Mouse (Mus musculus) hindbrain, embryonic 13.5 days (tissue): ENCODE measurements at regions not wholly inside any gene's neighbourhood (a gene's known extent, or its start where the extent isn't known, plus 50 kb on each side); places are given as distances from the start of the nearest gene placed in this dataset.

Source experiments
- ATAC-seq: fragments of 200-750 bp; cut with Nextera tagmentation; 2 replicates; pipeline ENCODE4 v1.8.0; 2017; ENCODE audit warnings: moderate TSS enrichment; ENCODE audit not compliant: low FRiP score
- H3K27ac ChIP-seq: fragments of 300-500 bp; sonication (generic); 2 replicates; pipeline ENCODE4 v1.5.1; 2015; ENCODE audit warnings: inconsistent platforms, mild to moderate bottlenecking, moderate library complexity
- H3K27me3 ChIP-seq: fragments of 300-500 bp; sonication (generic); 2 replicates; pipeline ENCODE4 v1.6.1; 2015; ENCODE audit warnings: mild to moderate bottlenecking, inconsistent platforms
- H3K36me3 ChIP-seq: fragments of 300-500 bp; sonication (generic); 2 replicates; pipeline ENCODE4 v1.6.1; 2015; ENCODE audit warnings: mild to moderate bottlenecking, inconsistent platforms
- H3K4me1 ChIP-seq: fragments of 300-500 bp; sonication (generic); replicated peaks from 2 replicates; pipeline ENCODE4 v1.6.1; 2015; ENCODE audit warnings: inconsistent platforms
- H3K4me2 ChIP-seq: fragments of 300-500 bp; sonication (generic); 2 replicates; pipeline ENCODE4 v1.6.1; 2015; ENCODE audit warnings: inconsistent platforms, mild to moderate bottlenecking, moderate library complexity
- H3K4me3 ChIP-seq: fragments of 300-500 bp; sonication (generic); 2 replicates; pipeline ENCODE4 v1.5.1; 2015; ENCODE audit warnings: mild to moderate bottlenecking, inconsistent platforms
- H3K9ac ChIP-seq: fragments of 300-500 bp; sonication (generic); 2 replicates; pipeline ENCODE4 v1.6.1; 2015; ENCODE audit warnings: mild to moderate bottlenecking, inconsistent platforms
- H3K9me3 ChIP-seq: fragments of 300-500 bp; sonication (generic); 2 replicates; pipeline ENCODE4 v1.6.1; 2016; ENCODE audit warnings: inconsistent platforms
- WGBS: fragments of 180-500 bp; shearing (Covaris S2); methylation state at CpG from one replicate; pipeline ENCODE4 v1.1.7; 2015; 5-methylcytosine and 5-hydroxymethylcytosine counted together

GRCm38 (mm10) chr16:47354279-47354678 lies 856.0 kb upstream of the Nectin3 start:
- peak; percentile 57; the same call in 1 of the 2 replicates for ATAC-seq
- WGBS: 54% methylated on average over 1 of the region's 1 CpGs
- no peaks in the 10 kb centered on the region for H3K27me3 ChIP-seq
- H3K4me2 ChIP-seq: no peak overlapping the region
- no peaks in the 10 kb centered on the region for H3K36me3 ChIP-seq
- no peak overlapping the region for H3K9ac ChIP-seq
- H3K4me3 ChIP-seq: no peak overlapping the region
- H3K4me1 ChIP-seq: no peaks in the 10 kb centered on the region
- H3K9me3 ChIP-seq: no peaks in the 10 kb centered on the region
- no peak overlapping the region for H3K27ac ChIP-seq

GRCm38 (mm10) chr16:47394398-47394797 lies 889.1 kb upstream of the Dppa4 start:
- H3K9me3 ChIP-seq: no peaks in the 10 kb centered on the region
- no peaks in the 10 kb centered on the region for H3K27me3 ChIP-seq
- no peak overlapping the region for H3K27ac ChIP-seq
- 73% methylated on average over 1 of the region's 1 CpGs for WGBS
- no peak overlapping the region for H3K4me3 ChIP-seq
- H3K4me1 ChIP-seq: no peaks in the 10 kb centered on the region
- no peak overlapping the region for H3K9ac ChIP-seq
- H3K36me3 ChIP-seq: no peaks in the 10 kb centered on the region
- no peak overlapping the region for H3K4me2 ChIP-seq
- ATAC-seq: no peak

- Histone ChIP-seq H3K27me3 (no peaks in the 10 kb centered on the region), H3K9me3 (no peaks in the 10 kb centered on the region), H3K27ac (no peak overlapping the region), H3K4me3 (no peak overlapping the region), H3K36me3 (no peaks in the 10 kb centered on the region), H3K4me1 (no peaks in the 10 kb centered on the region), H3K4me2 (no peak overlapping the region), H3K9ac (no peak overlapping the region)
- no peak for ATAC-seq
- WGBS: 88% methylated on average over 3 of the region's 3 CpGs
These were observed 876.5 kb upstream of the Dppa4 start for GRCm38 (mm10) chr16:47407067-47407466.

- Histone ChIP-seq H3K4me2 (no peak overlapping the region), H3K4me3 (no peak overlapping the region), H3K9ac (no peak overlapping the region), H3K27me3 (no peaks in the 10 kb centered on the region), H3K27ac (no peak overlapping the region), H3K36me3 (no peaks in the 10 kb centered on the region), H3K9me3 (no peaks in the 10 kb centered on the region), H3K4me1 (no peaks in the 10 kb centered on the region)
- WGBS: 70% methylated on average over 3 of the region's 3 CpGs
- ATAC-seq: no peak
These were observed 864.8 kb upstream of the Dppa4 start for GRCm38 (mm10) chr16:47418680-47419252.

GRCm38 (mm10) chr16:47445083-47445482 lies 838.5 kb upstream of the Dppa4 start:
- 91% methylated on average over 2 of the region's 2 CpGs for WGBS
- no peaks in the 10 kb centered on the region for H3K9me3 ChIP-seq
- ATAC-seq: no peak
- no peak overlapping the region for H3K9ac ChIP-seq
- no peak overlapping the region for H3K4me3 ChIP-seq
- no peaks in the 10 kb centered on the region for H3K27me3 ChIP-seq
- H3K27ac ChIP-seq: no peak overlapping the region
- no peaks in the 10 kb centered on the region for H3K36me3 ChIP-seq
- no peaks in the 10 kb centered on the region for H3K4me1 ChIP-seq
- no peak overlapping the region for H3K4me2 ChIP-seq

- Histone ChIP-seq H3K27me3 (peaks cover 17% of the 10 kb centered on the region), H3K4me2 (peak overlapping the region; percentile 39), H3K4me3 (no peak overlapping the region), H3K9ac (no peak overlapping the region), H3K27ac (no peak overlapping the region), H3K36me3 (no peaks in the 10 kb centered on the region), H3K9me3 (no peaks in the 10 kb centered on the region), H3K4me1 (0 out of 2 replicates have a peak, but pooled peaks cover 2% of the 10 kb centered on the region)
- peak; percentile 68; the same call in 1 of the 2 replicates for ATAC-seq
- 16% methylated on average over 9 of the region's 9 CpGs for WGBS
These were observed 808.0 kb upstream of the Dppa4 start for GRCm38 (mm10) chr16:47475441-47476081.

- no peak for ATAC-seq
- no peaks in the 10 kb centered on the region for H3K36me3 ChIP-seq
- H3K4me2 ChIP-seq: no peak overlapping the region
- no peak overlapping the region for H3K27ac ChIP-seq
- H3K9ac ChIP-seq: no peak overlapping the region
- H3K4me3 ChIP-seq: no peak overlapping the region
- WGBS: 28% methylated on average over 2 of the region's 2 CpGs
- no peaks in the 10 kb centered on the region for H3K9me3 ChIP-seq
- H3K27me3 ChIP-seq: peaks cover 14% of the 10 kb centered on the region
- no peaks in the 10 kb centered on the region for H3K4me1 ChIP-seq
These were observed 801.5 kb upstream of the Dppa4 start for GRCm38 (mm10) chr16:47482071-47482470.

- 100% methylated on average over 1 of the region's 1 CpGs for WGBS
- no peaks in the 10 kb centered on the region for H3K4me1 ChIP-seq
- ATAC-seq: no peak
- no peak overlapping the region for H3K4me3 ChIP-seq
- no peak overlapping the region for H3K9ac ChIP-seq
- H3K27ac ChIP-seq: no peak overlapping the region
- no peak overlapping the region for H3K4me2 ChIP-seq
- no peaks in the 10 kb centered on the region for H3K9me3 ChIP-seq
- no peaks in the 10 kb centered on the region for H3K27me3 ChIP-seq
- H3K36me3 ChIP-seq: no peaks in the 10 kb centered on the region
These were observed 795.0 kb upstream of the Dppa4 start for GRCm38 (mm10) chr16:47488525-47488924.

- no peak for ATAC-seq
- Histone ChIP-seq H3K36me3 (no peaks in the 10 kb centered on the region), H3K27ac (no peak overlapping the region), H3K9ac (no peak overlapping the region), H3K4me3 (no peak overlapping the region), H3K4me1 (no peaks in the 10 kb centered on the region), H3K9me3 (no peaks in the 10 kb centered on the region), H3K4me2 (no peak overlapping the region), H3K27me3 (no peaks in the 10 kb centered on the region)
- 89% methylated on average over 4 of the region's 4 CpGs for WGBS
These were observed 757.7 kb upstream of the Dppa4 start for GRCm38 (mm10) chr16:47525857-47526256.

- no peaks in the 10 kb centered on the region for H3K9me3 ChIP-seq
- H3K4me2 ChIP-seq: no peak overlapping the region
- H3K4me1 ChIP-seq: no peaks in the 10 kb centered on the region
- 91% methylated on average over 3 of the region's 3 CpGs for WGBS
- H3K27me3 ChIP-seq: no peaks in the 10 kb centered on the region
- H3K36me3 ChIP-seq: no peaks in the 10 kb centered on the region
- no peak overlapping the region for H3K4me3 ChIP-seq
- H3K9ac ChIP-seq: no peak overlapping the region
- H3K27ac ChIP-seq: no peak overlapping the region
- ATAC-seq: no peak
These were observed 756.9 kb upstream of the Dppa4 start for GRCm38 (mm10) chr16:47526613-47527012.

GRCm38 (mm10) chr16:47536524-47536923 lies 747.0 kb upstream of the Dppa4 start:
- ATAC-seq: no peak
- Histone ChIP-seq H3K4me3 (no peak overlapping the region), H3K4me1 (no peaks in the 10 kb centered on the region), H3K27me3 (no peaks in the 10 kb centered on the region), H3K4me2 (no peak overlapping the region), H3K27ac (no peak overlapping the region), H3K9me3 (no peaks in the 10 kb centered on the region), H3K9ac (no peak overlapping the region), H3K36me3 (no peaks in the 10 kb centered on the region)
- 61% methylated on average over 1 of the region's 1 CpGs for WGBS

GRCm38 (mm10) chr16:47551101-47551500 lies 732.4 kb upstream of the Dppa4 start:
- Histone ChIP-seq H3K36me3 (no peaks in the 10 kb centered on the region), H3K27ac (no peak overlapping the region), H3K4me2 (no peak overlapping the region), H3K9ac (no peak overlapping the region), H3K27me3 (no peaks in the 10 kb centered on the region), H3K4me1 (no peaks in the 10 kb centered on the region), H3K4me3 (no peak overlapping the region), H3K9me3 (no peaks in the 10 kb centered on the region)
- WGBS: 87% methylated on average over 3 of the region's 3 CpGs
- ATAC-seq: no peak

- WGBS: 95% methylated on average over 2 of the region's 2 CpGs
- H3K9me3 ChIP-seq: no peaks in the 10 kb centered on the region
- H3K4me3 ChIP-seq: no peak overlapping the region
- no peak for ATAC-seq
- no peak overlapping the region for H3K9ac ChIP-seq
- no peaks in the 10 kb centered on the region for H3K36me3 ChIP-seq
- H3K27me3 ChIP-seq: no peaks in the 10 kb centered on the region
- no peak overlapping the region for H3K4me2 ChIP-seq
- H3K27ac ChIP-seq: no peak overlapping the region
- H3K4me1 ChIP-seq: no peaks in the 10 kb centered on the region
These were observed 715.5 kb upstream of the Dppa4 start for GRCm38 (mm10) chr16:47568051-47568450.
